Mouse (Mus musculus) kidney, adult 2 months (tissue): ENCODE results near the gene D1Pas1. TPM values are rescaled to one million over a fixed set of nuclear protein-coding genes. Genes with fewer than 3 reads are reported as not detected.

ENCODE experiments used
- DNase-seq: peaks from one replicate; pipeline ENCODE4 v3.0.0; 2021
- H3K27ac ChIP-seq: fragments of 200-500 bp; 2 replicates; pipeline ENCODE4 v1.5.1; 2012; ENCODE audit warnings: low read depth, low read length, control low read depth, inconsistent platforms; ENCODE audit not compliant: insufficient read depth
- H3K27me3 ChIP-seq: fragments of 200-500 bp; replicated peaks from 2 replicates; pipeline ENCODE4 v1.6.1; 2012; ENCODE audit warnings: mild to moderate bottlenecking, moderate library complexity, low read length, inconsistent platforms; ENCODE audit not compliant: control insufficient read depth, insufficient read depth
- H3K36me3 ChIP-seq: fragments of 200-500 bp; 2 replicates; pipeline ENCODE4 v1.6.1; 2012; ENCODE audit warnings: mild to moderate bottlenecking, moderate library complexity, low read length, inconsistent platforms; ENCODE audit not compliant: control insufficient read depth, insufficient read depth
- H3K4me1 ChIP-seq: fragments of 200-500 bp; 2 replicates; pipeline ENCODE4 v1.6.1; 2011; ENCODE audit warnings: low read length; ENCODE audit not compliant: control insufficient read depth, insufficient read depth
- H3K4me3 ChIP-seq: fragments of 200-500 bp; 2 replicates; pipeline ENCODE4 v1.5.1; 2011; ENCODE audit warnings: mild to moderate bottlenecking, low read depth, low read length, control low read depth; ENCODE audit not compliant: insufficient read depth
- CTCF ChIP-seq: fragments of 200-500 bp; conservative IDR thresholded peaks from 2 replicates; pipeline ENCODE4 v1.5.1; 2011; ENCODE audit warnings: low read depth, mild to moderate bottlenecking, control low read depth, low read length, moderate library complexity, mixed read lengths; ENCODE audit not compliant: insufficient read depth, insufficient read length
- POLR2A ChIP-seq: fragments of 200-500 bp; IDR thresholded peaks from one replicate; pipeline ENCODE4 v1.6.1; 2011; ENCODE audit warnings: low read depth, low read length, control low read depth
- WGBS: fragments of 180-500 bp; shearing (Covaris S2); methylation state at CpG from one replicate; pipeline ENCODE4 v1.1.7; 2018; 5-methylcytosine and 5-hydroxymethylcytosine counted together
- polyA plus RNA-seq: library from polyadenylated mRNA; depleted of rRNA; stranded (reverse); fragments of >200 nt; gene quantifications from 2 replicates; pipeline ENCODE4 v1.2.3, GENCODE M21; 2012

D1Pas1 gene
- polyA plus RNA-seq, 1 experiment: 0.05 TPM

DNA sequence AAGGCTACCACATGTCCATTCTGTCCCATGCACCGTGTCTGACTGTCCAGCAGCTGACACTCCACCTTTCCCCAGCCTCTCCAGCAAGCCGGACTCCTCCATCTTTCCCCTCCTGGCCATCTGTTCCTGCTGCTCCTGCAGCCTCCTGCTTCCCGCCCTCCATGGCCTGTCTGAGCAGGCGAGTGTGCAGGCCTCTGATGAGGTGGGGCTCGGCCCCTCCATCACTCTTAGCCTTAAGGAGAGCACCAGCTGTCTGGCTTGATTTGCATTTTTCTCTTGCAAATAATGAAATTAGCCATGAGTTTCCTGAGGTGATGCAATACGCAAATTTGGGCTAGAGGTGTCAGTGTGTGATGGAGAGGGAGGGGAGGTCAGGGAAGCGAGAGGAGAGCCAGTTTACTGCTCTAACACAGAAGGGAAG is 36.2 kb downstream of the D1Pas1 start:
- no peak overlapping the region for H3K27ac ChIP-seq
- 60% methylated on average over 7 of the region's 7 CpGs for WGBS
- H3K27me3 ChIP-seq: no peaks in the 10 kb centered on the region
- no peak for TF ChIP-seq CTCF
- no peak for TF ChIP-seq POLR2A
- no peaks in the 10 kb centered on the region for H3K4me1 ChIP-seq
- no peaks in the 10 kb centered on the region for H3K36me3 ChIP-seq
- H3K4me3 ChIP-seq: no peak overlapping the region
- no peak for DNase-seq

DNA sequence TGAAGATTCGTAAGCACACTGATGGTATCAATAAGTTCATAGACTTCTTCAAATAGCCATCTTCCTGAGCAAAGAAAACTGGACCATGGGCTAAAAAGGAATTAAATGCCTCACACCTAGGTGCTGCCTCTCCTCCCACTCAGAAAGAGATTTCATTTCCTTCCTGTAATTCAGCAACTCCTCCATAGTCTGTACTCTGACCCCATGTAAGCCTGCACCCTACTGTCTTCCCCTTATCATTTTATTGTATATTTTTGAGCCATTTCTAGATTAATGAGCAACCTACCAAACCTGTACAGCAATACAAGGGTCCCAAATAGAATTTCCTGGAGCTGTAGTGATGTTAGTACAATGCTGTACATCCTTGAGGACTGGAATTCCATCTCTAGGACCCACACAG is 37.1 kb downstream of the D1Pas1 start:
- H3K4me3 ChIP-seq: no peak overlapping the region
- DNase-seq: no peak
- H3K27ac ChIP-seq: no peak overlapping the region
- TF ChIP-seq POLR2A: no peak
- no peak for TF ChIP-seq CTCF
- H3K4me1 ChIP-seq: no peaks in the 10 kb centered on the region
- WGBS: 90% methylated on average over 1 of the region's 1 CpGs
- no peaks in the 10 kb centered on the region for H3K27me3 ChIP-seq
- no peaks in the 10 kb centered on the region for H3K36me3 ChIP-seq

DNA sequence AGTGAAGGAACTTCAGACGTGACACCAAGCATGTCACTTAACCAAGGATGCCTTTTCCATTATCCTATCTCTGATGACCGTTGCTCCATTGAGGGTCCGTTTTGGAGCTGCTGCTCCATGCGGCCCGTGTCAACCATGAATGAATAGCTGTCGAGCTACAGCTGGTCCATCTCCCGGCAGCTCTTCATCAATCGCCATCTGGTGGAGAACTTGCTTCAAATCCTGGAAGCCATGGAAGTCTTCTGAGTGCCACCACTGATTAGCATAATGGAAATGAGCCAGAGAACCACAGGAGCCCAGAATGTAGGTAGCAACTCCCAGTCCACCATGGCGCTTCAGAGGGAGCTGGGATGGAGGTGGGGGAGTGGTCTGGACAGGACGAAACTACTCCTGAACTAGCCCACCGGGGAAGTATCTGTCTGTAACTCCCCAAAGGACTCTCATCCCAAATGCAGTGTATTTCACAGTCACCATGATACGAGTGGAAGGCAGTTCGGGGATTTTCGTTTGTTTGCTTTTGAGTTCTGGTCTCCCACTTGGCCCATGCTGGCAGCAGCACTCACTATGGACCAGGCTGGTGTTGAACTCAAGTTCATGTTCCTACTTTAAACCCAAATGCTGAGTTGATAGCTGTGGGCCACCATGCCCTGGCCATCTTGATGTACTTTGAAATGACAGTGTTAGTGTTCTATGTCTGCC is 39.2 kb downstream of the D1Pas1 start:
- DNase-seq: no peak
- Histone ChIP-seq H3K4me3 (no peak overlapping the region), H3K36me3 (no peaks in the 10 kb centered on the region), H3K4me1 (no peaks in the 10 kb centered on the region), H3K27ac (no peak overlapping the region), H3K27me3 (no peaks in the 10 kb centered on the region)
- 83% methylated on average over 14 of the region's 14 CpGs for WGBS
- no peak for TF ChIP-seq CTCF
- TF ChIP-seq POLR2A: no peak

DNA sequence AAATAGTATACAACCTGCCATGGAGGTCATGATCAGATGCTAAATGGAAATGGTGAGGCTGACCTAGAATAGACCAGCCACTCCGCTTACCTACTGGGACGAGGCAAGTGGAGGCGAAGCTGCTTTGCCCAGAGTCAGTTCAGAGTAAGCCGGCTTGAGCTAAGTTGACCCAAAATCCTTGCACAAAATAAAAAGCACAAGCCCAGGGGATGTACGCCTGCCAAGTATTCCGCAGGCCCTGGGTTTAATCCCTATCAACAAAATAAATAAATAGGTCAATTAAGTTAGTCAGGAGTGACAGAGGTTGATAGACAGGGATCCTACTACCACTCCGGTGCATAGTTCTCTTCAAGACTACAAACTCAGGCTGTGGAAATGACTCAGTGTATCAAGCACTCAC is 41.0 kb downstream of the D1Pas1 start:
- WGBS: 88% methylated on average over 7 of the region's 7 CpGs
- Histone ChIP-seq H3K4me3 (no peak overlapping the region), H3K27ac (no peak overlapping the region), H3K36me3 (no peaks in the 10 kb centered on the region), H3K27me3 (no peaks in the 10 kb centered on the region), H3K4me1 (no peaks in the 10 kb centered on the region)
- no peak for TF ChIP-seq POLR2A
- TF ChIP-seq CTCF: no peak
- DNase-seq: no peak

DNA sequence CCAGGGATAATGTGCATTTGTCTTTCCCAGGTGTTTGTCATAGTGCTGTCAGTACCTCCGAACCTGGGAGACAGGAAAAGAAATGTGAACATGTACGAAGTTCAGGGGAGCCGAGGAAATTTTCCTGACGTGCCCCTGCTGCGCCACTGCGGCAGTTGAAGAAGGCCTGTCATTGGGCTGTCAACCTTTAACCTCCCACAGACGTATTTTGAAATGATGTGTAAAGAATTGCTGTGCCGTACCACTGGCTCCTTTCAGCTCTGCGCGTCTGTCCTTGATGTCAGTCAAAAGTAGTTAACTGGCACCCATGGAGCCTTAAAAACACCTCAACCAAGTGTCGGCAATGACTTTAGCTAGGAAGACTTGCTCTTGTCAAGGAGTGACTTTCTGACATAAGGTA is 42.9 kb downstream of the D1Pas1 start:
- no peaks in the 10 kb centered on the region for H3K27me3 ChIP-seq
- no peak for DNase-seq
- H3K36me3 ChIP-seq: no peaks in the 10 kb centered on the region
- no peak overlapping the region for H3K27ac ChIP-seq
- 80% methylated on average over 11 of the region's 11 CpGs for WGBS
- TF ChIP-seq CTCF (no peak), POLR2A (no peak)
- no peak overlapping the region for H3K4me3 ChIP-seq
- no peaks in the 10 kb centered on the region for H3K4me1 ChIP-seq

- Histone ChIP-seq H3K4me1 (no peaks in the 10 kb centered on the region), H3K4me3 (no peak overlapping the region), H3K27ac (no peak overlapping the region), H3K27me3 (no peaks in the 10 kb centered on the region), H3K36me3 (no peaks in the 10 kb centered on the region)
- no peak for DNase-seq
- 87% methylated on average over 4 of the region's 4 CpGs for WGBS
- no peak for TF ChIP-seq POLR2A
- no peak for TF ChIP-seq CTCF
Observed at GRCm38 (mm10) chr1:187011601-187012000, 44.4 kb downstream of the D1Pas1 start.

GRCm38 (mm10) chr1:187014141-187014540 is 46.9 kb downstream of the D1Pas1 start:
- no peaks in the 10 kb centered on the region for H3K4me1 ChIP-seq
- no peaks in the 10 kb centered on the region for H3K27me3 ChIP-seq
- no peak for TF ChIP-seq POLR2A
- TF ChIP-seq CTCF: no peak
- 95% methylated on average over 2 of the region's 2 CpGs for WGBS
- H3K4me3 ChIP-seq: no peak overlapping the region
- no peak overlapping the region for H3K27ac ChIP-seq
- DNase-seq: no peak
- no peaks in the 10 kb centered on the region for H3K36me3 ChIP-seq
